Mouse (Mus musculus) CH12.LX (cell line): ENCODE data around the gene Gjc2. TPM values are rescaled to one million over a fixed set of nuclear protein-coding genes. Genes with fewer than 3 reads are reported as not detected.

Experiments
- DNase-seq: peaks from one replicate; pipeline ENCODE4 v3.0.0-alpha.2; 2013; ENCODE audit errors: extremely low read depth
- H3K27ac ChIP-seq: 2 replicates; pipeline ENCODE4 v1.5.1; 2012; ENCODE audit warnings: low read depth, mild to moderate bottlenecking, control low read depth, moderate library complexity; ENCODE audit not compliant: insufficient read depth
- H3K27me3 ChIP-seq: replicated peaks from 2 replicates; pipeline ENCODE3; 2012; ENCODE audit warnings: inconsistent platforms
- H3K36me3 ChIP-seq, 2 experiments: replicated peaks in 1 of 2; 2 replicates each; pipeline versions ENCODE3 to v1.6.1; 2012; ENCODE audit warnings: inconsistent platforms in 1 of 2, low read length in 1 of 2, mild to moderate bottlenecking in 1 of 2, mixed read lengths in 1 of 2, moderate library complexity in 1 of 2; ENCODE audit not compliant: control insufficient read depth in 1 of 2, insufficient read depth in 1 of 2
- H3K4me1 ChIP-seq, 2 experiments: 2 replicates each; pipeline ENCODE4 v1.6.1; 2012; ENCODE audit warnings: inconsistent platforms in 1 of 2, moderate library complexity in 1 of 2; ENCODE audit not compliant: insufficient read depth in 2 of 2, control insufficient read depth in 1 of 2
- H3K4me2 ChIP-seq: 2 replicates; pipeline ENCODE4 v1.6.1; 2012; ENCODE audit warnings: low read depth, mild to moderate bottlenecking, control low read depth; ENCODE audit not compliant: poor library complexity, insufficient read depth, severe bottlenecking
- H3K4me3 ChIP-seq, 3 experiments: fragments of 150-350 bp in 1 of 3; sonication (generic) in 1 of 3; replicated peaks in 1 of 3; 2 replicates each; pipeline versions ENCODE3 to v1.5.1; 2011 to 2012; ENCODE audit warnings: low read depth in 2 of 3, low read length in 2 of 3, mild to moderate bottlenecking in 2 of 3, moderate library complexity in 2 of 3, control low read depth in 1 of 3, improper control_type of control experiment in 1 of 3, inconsistent platforms in 1 of 3, mixed read lengths in 1 of 3; ENCODE audit not compliant: poor library complexity in 1 of 3
- H3K79me2 ChIP-seq: replicated peaks from 2 replicates; pipeline ENCODE4 v1.6.1; 2012; ENCODE audit warnings: mild to moderate bottlenecking, moderate library complexity; ENCODE audit not compliant: control insufficient read depth, poor library complexity, insufficient read depth, severe bottlenecking; ENCODE audit errors: extremely low read depth
- H3K9ac ChIP-seq: 2 replicates; pipeline ENCODE4 v1.6.1; 2012; ENCODE audit warnings: low read depth, mild to moderate bottlenecking, control low read depth, moderate library complexity; ENCODE audit not compliant: insufficient read depth
- H3K9me3 ChIP-seq: replicated peaks from 2 replicates; pipeline ENCODE3; 2012; ENCODE audit warnings: low read length, inconsistent platforms, mixed read lengths
- BHLHE40 ChIP-seq: IDR thresholded peaks from 2 replicates; pipeline ENCODE4 v1.6.1; 2011; ENCODE audit warnings: mild to moderate bottlenecking, low read depth, low read length, improper control_type of control experiment
- CHD1 ChIP-seq: IDR thresholded peaks from 2 replicates; pipeline ENCODE4 v1.6.1; 2012; ENCODE audit warnings: low read depth, low read length, improper control_type of control experiment, inconsistent platforms
- CHD2 ChIP-seq: IDR thresholded peaks from 2 replicates; pipeline ENCODE4 v1.6.1; 2011; ENCODE audit warnings: low read length, improper control_type of control experiment
- ETS1 ChIP-seq: conservative IDR thresholded peaks from 2 replicates; pipeline ENCODE4 v1.6.1; 2012; ENCODE audit warnings: low read depth, mild to moderate bottlenecking, inconsistent platforms, low read length, improper control_type of control experiment, moderate library complexity
- JUN ChIP-seq: IDR thresholded peaks from 2 replicates; pipeline ENCODE4 v1.6.1; 2011; ENCODE audit warnings: low read depth, mild to moderate bottlenecking, low read length, improper control_type of control experiment, moderate library complexity; ENCODE audit not compliant: insufficient read depth
- JUND ChIP-seq: conservative IDR thresholded peaks from 2 replicates; pipeline ENCODE4 v1.6.1; 2011; ENCODE audit warnings: low read depth, low read length, improper control_type of control experiment
- KAT2A ChIP-seq: IDR thresholded peaks from 2 replicates; pipeline ENCODE4 v1.6.1; 2012; ENCODE audit warnings: low read length, improper control_type of control experiment, inconsistent platforms; ENCODE audit not compliant: insufficient replicate concordance
- MAFK ChIP-seq: IDR thresholded peaks from 2 replicates; pipeline ENCODE4 v1.6.1; 2011; ENCODE audit warnings: low read length, improper control_type of control experiment; ENCODE audit not compliant: insufficient replicate concordance
- MAX ChIP-seq: IDR thresholded peaks from 2 replicates; pipeline ENCODE4 v1.6.1; 2011; ENCODE audit warnings: low read length, improper control_type of control experiment
- MAZ ChIP-seq: IDR thresholded peaks from 2 replicates; pipeline ENCODE4 v1.6.1; 2012; ENCODE audit warnings: low read depth, mild to moderate bottlenecking, inconsistent platforms, low read length, improper control_type of control experiment, moderate library complexity
- MXI1 ChIP-seq: IDR thresholded peaks from 2 replicates; pipeline ENCODE4 v1.6.1; 2011; ENCODE audit warnings: mild to moderate bottlenecking, low read depth, low read length, improper control_type of control experiment
- MYC ChIP-seq: IDR thresholded peaks from 2 replicates; pipeline ENCODE4 v1.6.1; 2011; ENCODE audit warnings: low read depth, mild to moderate bottlenecking, improper control_type of control experiment, low read length
- PAX5 ChIP-seq: IDR thresholded peaks from 2 replicates; pipeline ENCODE4 v1.6.1; 2012; ENCODE audit warnings: low read length, inconsistent platforms, mixed read lengths
- POLR2A ChIP-seq: IDR thresholded peaks from 2 replicates; pipeline ENCODE4 v1.6.1; 2011; ENCODE audit warnings: low read depth, mild to moderate bottlenecking, improper control_type of control experiment, low read length
- POLR2AphosphoS2 ChIP-seq: IDR thresholded peaks from 2 replicates; pipeline ENCODE4 v1.6.1; 2011; ENCODE audit warnings: low read depth, low read length, improper control_type of control experiment
- RCOR1 ChIP-seq: conservative IDR thresholded peaks from 2 replicates; pipeline ENCODE4 v1.6.1; 2012; ENCODE audit warnings: low read depth, mild to moderate bottlenecking, inconsistent platforms, low read length, improper control_type of control experiment
- SMC3 ChIP-seq: IDR thresholded peaks from 2 replicates; pipeline ENCODE4 v1.6.1; 2011; ENCODE audit warnings: low read depth, low read length, improper control_type of control experiment
- TBP ChIP-seq: conservative IDR thresholded peaks from 2 replicates; pipeline ENCODE4 v1.6.1; 2011; ENCODE audit warnings: low read depth, low read length, improper control_type of control experiment
- TCF12 ChIP-seq: IDR thresholded peaks from 2 replicates; pipeline ENCODE4 v1.6.1; 2014; ENCODE audit warnings: low read depth, mild to moderate bottlenecking, inconsistent platforms, low read length, improper control_type of control experiment
- UBTF ChIP-seq: IDR thresholded peaks from 2 replicates; pipeline ENCODE4 v1.6.1; 2012; ENCODE audit warnings: low read depth, mild to moderate bottlenecking, inconsistent platforms, low read length, improper control_type of control experiment, moderate library complexity
- USF2 ChIP-seq: conservative IDR thresholded peaks from 2 replicates; pipeline ENCODE4 v1.6.1; 2011; ENCODE audit warnings: low read depth, low read length, improper control_type of control experiment
- ZC3H11A ChIP-seq: IDR thresholded peaks from 2 replicates; pipeline ENCODE4 v1.6.1; 2012; ENCODE audit warnings: low read depth, mild to moderate bottlenecking, inconsistent platforms, low read length, improper control_type of control experiment
- ZKSCAN1 ChIP-seq: IDR thresholded peaks from 2 replicates; pipeline ENCODE4 v1.6.1; 2012; ENCODE audit warnings: low read depth, inconsistent platforms, low read length, improper control_type of control experiment, borderline replicate concordance
- ZMIZ1 ChIP-seq: IDR thresholded peaks from 2 replicates; pipeline ENCODE4 v1.6.1; 2012; ENCODE audit warnings: low read depth, mild to moderate bottlenecking, inconsistent platforms, low read length, improper control_type of control experiment
- ZNF384 ChIP-seq: IDR thresholded peaks from 2 replicates; pipeline ENCODE4 v1.6.1; 2012; ENCODE audit warnings: low read depth, low read length, improper control_type of control experiment, inconsistent platforms
- dilution Hi-C: fragments of 300-500 bp; cut with MboI; formaldehyde crosslinking; loops from 2 replicates; pipeline ENCODE4 v1.14.3; 2020; ENCODE audit warnings: low sequenced_read_pairs; ENCODE audit not compliant: extremely low pct_unique_long_range_greater_than_20kb, extremely low pct_ligation_motif_present
- in situ Hi-C: fragments of 300-500 bp; cut with MboI; formaldehyde crosslinking; loops from 3 replicates; pipeline ENCODE4 v1.14.3; 2019; ENCODE audit warnings: low sequenced_read_pairs, low pct_ligation_motif_present, low pct_unique_long_range_greater_than_20kb, mixed read lengths
- polyA plus RNA-seq: library from polyadenylated mRNA; unstranded; fragments of >175 nt; gene quantifications from 2 replicates; pipeline ENCODE4 v1.2.1, GENCODE M21; 2012; ENCODE audit warnings: low read depth; ENCODE audit not compliant: insufficient read length
- total RNA-seq, 2 experiments: library from RNA; depleted of rRNA; stranded (reverse); fragments of 300-350 nt in 1 of 2; fragments of >200 nt in 1 of 2; gene quantifications; 2 replicates each; pipeline ENCODE4 v1.2.3; 2012 to 2014

Gjc2 gene
- total and polyA plus RNA-seq, 3 experiments: 0.08 to 0.13 TPM; not detected in 1

DNA sequence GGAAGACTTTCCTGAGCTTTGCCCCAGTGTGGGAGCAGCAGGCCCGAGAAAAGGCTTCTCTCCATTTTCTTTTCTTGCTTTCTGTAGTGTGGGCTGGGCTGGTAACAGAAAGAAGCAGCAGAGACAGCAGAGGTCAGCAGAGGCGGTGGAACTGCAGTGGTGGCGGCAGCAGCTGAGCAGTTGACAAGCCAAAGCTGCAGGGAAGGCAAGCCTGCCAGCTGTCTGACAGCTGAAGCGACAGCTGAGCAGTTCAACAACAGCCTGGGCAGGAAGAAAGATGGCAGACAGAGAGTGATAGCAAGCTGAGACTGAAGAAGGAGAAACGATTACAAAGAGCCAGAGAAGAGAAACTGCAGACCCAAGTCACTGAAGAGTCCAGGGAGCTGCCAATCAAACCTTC is 21.6 kb downstream of the Gjc2 start:
- no peaks in the 10 kb centered on the region for H3K27me3 ChIP-seq
- H3K27ac ChIP-seq: no peak overlapping the region
- H3K4me3 ChIP-seq: no peak overlapping the region
- H3K79me2 ChIP-seq: no peaks in the 10 kb centered on the region
- no peak for DNase-seq
- peaks cover 28 to 57% of the 10 kb centered on the region in 2 experiments for H3K4me1 ChIP-seq
- in situ Hi-C loops (no loop called here), dilution Hi-C loops (no loop called here)
- no peak for TF ChIP-seq ZNF384
- no peak overlapping the region for H3K4me2 ChIP-seq
- H3K9me3 ChIP-seq: no peaks in the 10 kb centered on the region
- H3K9ac ChIP-seq: no peak overlapping the region
- peaks cover 7 to 26% of the 10 kb centered on the region in 2 experiments for H3K36me3 ChIP-seq

DNA sequence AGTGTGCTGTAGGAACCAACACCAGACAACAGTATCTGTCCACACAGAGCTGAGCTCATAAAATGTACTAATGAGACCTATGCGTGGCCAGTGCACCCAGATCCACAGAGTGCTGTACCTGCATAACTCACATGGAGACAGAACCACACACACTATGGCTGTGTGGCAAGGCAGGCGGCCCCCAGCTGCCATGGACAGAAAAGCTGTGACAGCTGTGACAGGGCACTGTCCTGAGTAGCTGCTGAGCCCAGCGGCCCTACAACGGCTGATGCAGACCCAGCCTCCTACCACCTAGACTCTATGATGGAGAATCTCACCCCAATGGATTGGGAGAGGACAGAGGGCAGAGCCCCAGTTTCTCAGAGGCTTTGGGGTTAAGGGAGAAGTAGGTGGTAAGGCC is 23.5 kb downstream of the Gjc2 start:
- dilution Hi-C loops (no loop called here), in situ Hi-C loops (no loop called here)
- DNase-seq: no peak
- no peaks in the 10 kb centered on the region for H3K79me2 ChIP-seq
- peaks cover 28 to 56% of the 10 kb centered on the region in 2 experiments for H3K4me1 ChIP-seq
- no peaks in the 10 kb centered on the region for H3K9me3 ChIP-seq
- H3K27ac ChIP-seq: peak overlapping the region; percentile 15; the same call in 1 of the 2 replicates
- H3K27me3 ChIP-seq: no peaks in the 10 kb centered on the region
- peaks cover 11 to 36% of the 10 kb centered on the region in 2 experiments for H3K36me3 ChIP-seq
- peak overlapping the region; percentile 11; the same call in 1 of the 2 replicates for H3K4me2 ChIP-seq
- no peak overlapping the region for H3K9ac ChIP-seq
- H3K4me3 ChIP-seq: peak overlapping the region in 2 of 3 experiments; percentile 0 to 8
- no peak for TF ChIP-seq UBTF
- TF ChIP-seq ZNF384: no peak
- no peak for TF ChIP-seq MXI1
- no peak for TF ChIP-seq POLR2A
- TF ChIP-seq RCOR1: no peak
- no peak for TF ChIP-seq ZMIZ1
- TF ChIP-seq MYC: no peak
- no peak for TF ChIP-seq CHD2
- no peak for TF ChIP-seq BHLHE40
- TF ChIP-seq ZC3H11A: no peak
- no peak for TF ChIP-seq MAFK
- TF ChIP-seq TBP: no peak
- no peak for TF ChIP-seq ETS1

- Histone ChIP-seq H3K9me3 (no peaks in the 10 kb centered on the region), H3K79me2 (no peaks in the 10 kb centered on the region), H3K4me1 (peaks cover 24 to 52% of the 10 kb centered on the region in 2 experiments), H3K27ac (peak overlapping the region; percentile 15; the same call in 1 of the 2 replicates), H3K4me3 (peak overlapping the region; percentile 7 to 27 (median 8)), H3K4me2 (peak overlapping the region; percentile 11), H3K36me3 (peaks cover 11 to 36% of the 10 kb centered on the region in 2 experiments), H3K27me3 (no peaks in the 10 kb centered on the region), H3K9ac (no peak overlapping the region)
- dilution Hi-C loops (no loop called here), in situ Hi-C loops (no loop called here)
- peak; percentile 72 for DNase-seq
- TF ChIP-seq UBTF (peak; percentile 81; the same call in 1 of the 2 replicates), TCF12 (peak; percentile 54; the same call in 1 of the 2 replicates), TBP (0 out of 2 replicates have a peak, but pooled peaks have one; percentile 25), POLR2A (no peak), JUND (no peak), CHD1 (no peak), KAT2A (no peak), MAFK (0 out of 2 replicates have a peak, but pooled peaks have one; percentile 24), MAZ (peak; percentile 48; the same call in 1 of the 2 replicates), USF2 (no peak), ZKSCAN1 (no peak), ZC3H11A (no peak), POLR2AphosphoS2 (no peak), JUN (no peak), SMC3 (no peak), PAX5 (no peak), MAX (peak; percentile 80), MYC (peak; percentile 63; the same call in 1 of the 2 replicates)
Observed at GRCm38 (mm10) chr11:59159099-59159498, 23.9 kb downstream of the Gjc2 start.
